Mouse (Mus musculus): ENCODE data around the gene Rmi1. TPM values are rescaled to one million over a fixed set of nuclear protein-coding genes. Genes with fewer than 3 reads are reported as not detected.

The Rmi1 gene
- polyA plus RNA-seq, 1 experiment from 2014 or later, result 24.2 TPM

- ATAC-seq, result no peak
- Histone ChIP-seq H3K27ac (ENCODE audit: low read depth, low read length) (no peak overlapping the region), H3K4me2 (ENCODE audit: low read length) (no peak overlapping the region), H3K4me3 (ENCODE audit: low read length) (no peak overlapping the region), H3K9me3 (ENCODE audit: control insufficient read depth, low read length) (no peaks in the 10 kb centered on the region), H3K36me3 (ENCODE audit: control insufficient read depth, insufficient read depth, low read length) (no peaks in the 10 kb centered on the region), H3K27me3 (replicated peaks; ENCODE audit: control insufficient read depth, insufficient read depth, low read length) (no peaks in the 10 kb centered on the region), H3K4me1 (ENCODE audit: control insufficient read depth, insufficient read depth, low read depth, low read length) (no peaks in the 10 kb centered on the region), H3K9ac (ENCODE audit: low read depth, low read length) (no peak overlapping the region)
- 76% methylated on average over 4 of the region's 4 CpGs for WGBS
Measured at GRCm38 (mm10) chr13:58418656-58419055, 16.6 kb downstream of the Rmi1 start.

DNA sequence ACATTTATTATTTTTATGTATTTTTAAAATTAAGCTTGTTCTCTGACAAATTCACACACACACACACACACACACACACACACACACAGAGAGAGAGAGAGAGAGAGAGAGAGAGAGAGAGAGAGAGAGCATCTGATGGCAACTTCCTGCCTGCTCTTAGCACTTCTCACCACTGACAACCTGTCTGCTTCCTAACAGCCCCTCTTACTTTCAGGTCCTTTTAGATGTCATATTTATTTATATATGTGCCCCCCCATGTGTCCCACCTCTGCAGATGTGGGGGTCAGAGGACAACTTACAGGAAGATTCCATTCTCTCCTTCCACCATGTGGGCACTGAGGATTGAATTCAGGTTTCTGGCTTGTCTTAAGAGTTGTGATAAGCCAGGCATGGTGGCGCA, 17.2 kb downstream of the Rmi1 start:
- H3K27me3 ChIP-seq (replicated peaks; ENCODE audit: control insufficient read depth, insufficient read depth, low read length), result no peaks in the 10 kb centered on the region
- H3K4me1 ChIP-seq (ENCODE audit: control insufficient read depth, insufficient read depth, low read depth, low read length), result no peaks in the 10 kb centered on the region
- no peak overlapping the region for H3K4me3 ChIP-seq (ENCODE audit: low read length)
- no peaks in the 10 kb centered on the region for H3K36me3 ChIP-seq (ENCODE audit: control insufficient read depth, insufficient read depth, low read length)
- no peak overlapping the region for H3K9ac ChIP-seq (ENCODE audit: low read depth, low read length)
- WGBS, result 97% methylated on average over 1 of the region's 1 CpGs
- H3K9me3 ChIP-seq (ENCODE audit: control insufficient read depth, low read length), result no peaks in the 10 kb centered on the region
- no peak overlapping the region for H3K27ac ChIP-seq (ENCODE audit: low read depth, low read length)
- no peak overlapping the region for H3K4me2 ChIP-seq (ENCODE audit: low read length)
- ATAC-seq, result no peak

DNA sequence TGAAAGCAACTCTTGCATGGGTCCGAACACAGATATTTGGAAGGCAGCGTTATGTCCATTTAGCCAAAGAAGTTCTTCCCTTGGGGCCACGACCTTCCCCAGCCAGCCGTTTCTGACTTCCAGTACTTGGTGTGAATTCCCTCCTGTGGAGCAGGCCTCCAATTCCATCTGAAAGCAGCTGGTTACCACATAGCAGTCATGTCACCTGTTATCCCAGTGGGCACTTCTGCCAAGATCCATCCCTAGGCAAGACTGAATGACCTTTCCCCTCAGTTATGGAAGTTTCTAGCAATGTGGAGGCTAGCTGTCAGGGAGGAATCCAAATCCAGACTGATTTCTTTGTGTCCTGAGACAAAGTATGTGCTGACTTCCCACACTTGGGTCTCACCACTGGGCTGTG, 19.0 kb downstream of the Rmi1 start:
- Histone ChIP-seq H3K36me3 (ENCODE audit: control insufficient read depth, insufficient read depth, low read length) (no peaks in the 10 kb centered on the region), H3K27ac (ENCODE audit: low read depth, low read length) (no peak overlapping the region), H3K9me3 (ENCODE audit: control insufficient read depth, low read length) (no peaks in the 10 kb centered on the region), H3K9ac (ENCODE audit: low read depth, low read length) (no peak overlapping the region), H3K4me3 (ENCODE audit: low read length) (no peak overlapping the region), H3K4me2 (ENCODE audit: low read length) (no peak overlapping the region), H3K27me3 (replicated peaks; ENCODE audit: control insufficient read depth, insufficient read depth, low read length) (no peaks in the 10 kb centered on the region), H3K4me1 (ENCODE audit: control insufficient read depth, insufficient read depth, low read depth, low read length) (no peaks in the 10 kb centered on the region)
- 82% methylated on average over 4 of the region's 4 CpGs for WGBS
- no peak for ATAC-seq

- ATAC-seq, result no peak
- Histone ChIP-seq H3K9ac (ENCODE audit: low read depth, low read length) (no peak overlapping the region), H3K27ac (ENCODE audit: low read depth, low read length) (no peak overlapping the region), H3K9me3 (ENCODE audit: control insufficient read depth, low read length) (no peaks in the 10 kb centered on the region), H3K4me2 (ENCODE audit: low read length) (no peak overlapping the region), H3K36me3 (ENCODE audit: control insufficient read depth, insufficient read depth, low read length) (no peaks in the 10 kb centered on the region), H3K4me1 (ENCODE audit: control insufficient read depth, insufficient read depth, low read depth, low read length) (no peaks in the 10 kb centered on the region), H3K27me3 (replicated peaks; ENCODE audit: control insufficient read depth, insufficient read depth, low read length) (no peaks in the 10 kb centered on the region), H3K4me3 (ENCODE audit: low read length) (no peak overlapping the region)
- WGBS, result 88% methylated on average over 4 of the region's 4 CpGs
Measured at GRCm38 (mm10) chr13:58422242-58422641, 20.2 kb downstream of the Rmi1 start.

DNA sequence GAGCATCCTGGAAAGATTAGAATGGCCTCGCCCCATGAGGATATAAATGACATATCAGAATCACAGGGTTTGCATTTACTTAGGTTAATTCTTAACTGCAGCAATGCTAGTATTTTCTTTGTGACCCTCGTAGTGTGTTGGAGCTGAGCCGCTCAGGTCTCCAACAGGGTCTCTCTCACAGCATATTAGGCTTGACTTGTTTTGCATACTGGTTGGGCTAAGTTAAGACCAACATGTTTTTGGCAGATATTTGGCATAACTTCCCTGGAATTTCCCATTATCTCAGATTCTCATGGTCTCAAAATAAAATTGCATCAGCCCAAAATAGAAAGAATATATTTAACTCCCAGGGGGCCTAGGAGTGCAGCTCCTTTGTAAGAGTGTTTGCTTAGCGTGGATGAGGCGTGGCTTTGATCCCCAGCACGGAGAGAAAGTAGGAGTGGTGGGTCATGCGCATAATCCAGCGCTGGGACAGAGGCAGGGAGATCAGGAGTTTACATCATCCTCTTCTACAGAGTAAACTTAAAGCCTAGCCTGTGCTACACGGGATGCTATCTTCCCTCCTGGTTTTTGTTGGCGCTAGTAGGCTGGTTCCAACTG, 21.1 kb downstream of the Rmi1 start:
- Histone ChIP-seq H3K36me3 (ENCODE audit: control insufficient read depth, insufficient read depth, low read length) (no peaks in the 10 kb centered on the region), H3K9me3 (ENCODE audit: control insufficient read depth, low read length) (no peaks in the 10 kb centered on the region), H3K9ac (ENCODE audit: low read depth, low read length) (no peak overlapping the region), H3K27me3 (replicated peaks; ENCODE audit: control insufficient read depth, insufficient read depth, low read length) (no peaks in the 10 kb centered on the region), H3K4me3 (ENCODE audit: low read length) (no peak overlapping the region), H3K27ac (ENCODE audit: low read depth, low read length) (no peak overlapping the region), H3K4me2 (ENCODE audit: low read length) (no peak overlapping the region), H3K4me1 (ENCODE audit: control insufficient read depth, insufficient read depth, low read depth, low read length) (no peaks in the 10 kb centered on the region)
- 70% methylated on average over 10 of the region's 10 CpGs for WGBS
- no peak for ATAC-seq

DNA sequence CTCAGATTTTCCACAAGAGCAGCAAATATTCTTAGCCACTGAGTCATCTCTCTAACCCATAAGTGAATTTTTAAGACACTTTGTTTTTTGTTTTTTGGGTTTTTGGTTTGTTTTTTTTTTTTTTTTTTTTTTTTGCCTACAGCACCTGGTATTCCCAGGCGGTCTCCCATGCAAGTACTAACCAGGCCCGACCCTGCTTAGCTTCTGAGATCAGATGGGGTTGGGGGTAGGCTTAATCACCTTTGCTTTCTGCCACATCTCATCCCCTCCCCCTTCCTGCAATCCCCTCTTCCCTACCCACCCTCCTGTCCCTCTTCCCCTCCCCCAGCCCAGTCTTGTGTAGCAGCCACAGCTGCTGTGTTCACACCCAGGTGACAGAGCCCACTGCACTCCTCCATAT, 37.7 kb downstream of the Rmi1 start:
- no peak overlapping the region for H3K4me2 ChIP-seq (ENCODE audit: low read length)
- no peaks in the 10 kb centered on the region for H3K9me3 ChIP-seq (ENCODE audit: control insufficient read depth, low read length)
- ATAC-seq, result no peak
- 72% methylated on average over 2 of the region's 2 CpGs for WGBS
- no peaks in the 10 kb centered on the region for H3K27me3 ChIP-seq (replicated peaks; ENCODE audit: control insufficient read depth, insufficient read depth, low read length)
- H3K9ac ChIP-seq (ENCODE audit: low read depth, low read length), result no peak overlapping the region
- no peak overlapping the region for H3K4me3 ChIP-seq (ENCODE audit: low read length)
- H3K36me3 ChIP-seq (ENCODE audit: control insufficient read depth, insufficient read depth, low read length), result no peaks in the 10 kb centered on the region
- H3K4me1 ChIP-seq (ENCODE audit: control insufficient read depth, insufficient read depth, low read depth, low read length), result peaks cover 3% of the 10 kb centered on the region; the same call in 1 of the 2 replicates
- H3K27ac ChIP-seq (ENCODE audit: low read depth, low read length), result no peak overlapping the region

DNA sequence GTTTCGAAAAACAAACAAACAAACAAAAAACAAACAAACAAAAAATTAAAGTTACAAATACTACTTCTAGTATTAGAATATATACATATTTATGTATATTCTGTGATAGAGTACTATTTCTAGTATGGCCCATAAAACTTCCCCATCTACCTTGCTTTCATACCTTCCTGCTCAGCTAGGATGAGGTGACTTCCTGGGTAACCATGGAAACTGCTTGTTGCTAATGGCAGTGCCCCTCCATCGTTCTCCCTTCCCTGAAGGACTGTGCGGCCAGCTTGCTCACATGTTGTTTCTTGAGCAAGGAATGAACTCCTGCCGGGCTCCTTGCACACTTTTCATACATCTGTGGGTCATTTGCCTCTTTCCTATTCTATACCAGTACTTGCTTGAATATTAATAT, 41.3 kb downstream of the Rmi1 start:
- no peak overlapping the region for H3K27ac ChIP-seq (ENCODE audit: low read depth, low read length)
- ATAC-seq, result peak; percentile 71
- 53% methylated on average over 4 of the region's 4 CpGs for WGBS
- no peak overlapping the region for H3K4me3 ChIP-seq (ENCODE audit: low read length)
- no peak overlapping the region for H3K4me2 ChIP-seq (ENCODE audit: low read length)
- H3K27me3 ChIP-seq (replicated peaks; ENCODE audit: control insufficient read depth, insufficient read depth, low read length), result no peaks in the 10 kb centered on the region
- H3K9ac ChIP-seq (ENCODE audit: low read depth, low read length), result no peak overlapping the region
- H3K4me1 ChIP-seq (ENCODE audit: control insufficient read depth, insufficient read depth, low read depth, low read length), result peaks cover 3% of the 10 kb centered on the region; the same call in 1 of the 2 replicates
- H3K9me3 ChIP-seq (ENCODE audit: control insufficient read depth, low read length), result no peaks in the 10 kb centered on the region
- H3K36me3 ChIP-seq (ENCODE audit: control insufficient read depth, insufficient read depth, low read length), result no peaks in the 10 kb centered on the region

DNA sequence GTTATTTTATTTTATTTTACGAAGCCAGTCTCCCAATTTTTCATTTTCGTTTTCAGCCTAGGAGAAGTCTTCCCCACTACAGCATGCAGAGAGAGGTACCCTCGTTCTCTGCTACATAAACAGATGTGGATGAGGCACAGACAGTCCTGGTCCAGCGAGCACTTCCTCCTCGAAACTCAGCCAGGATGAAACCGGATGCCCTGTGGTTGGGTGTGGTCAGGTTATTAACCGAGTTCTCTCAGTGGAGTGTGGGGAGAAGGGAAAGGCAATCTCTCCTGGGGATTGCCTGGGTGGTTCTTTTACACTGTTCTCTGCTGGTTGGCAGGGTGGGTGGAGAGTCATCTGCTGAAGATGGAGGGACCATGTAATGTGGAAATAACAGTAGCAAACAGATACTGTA, 41.7 kb downstream of the Rmi1 start:
- no peak for ATAC-seq
- H3K4me2 ChIP-seq (ENCODE audit: low read length), result no peak overlapping the region
- H3K27me3 ChIP-seq (replicated peaks; ENCODE audit: control insufficient read depth, insufficient read depth, low read length), result no peaks in the 10 kb centered on the region
- H3K4me1 ChIP-seq (ENCODE audit: control insufficient read depth, insufficient read depth, low read depth, low read length), result peaks cover 3% of the 10 kb centered on the region; the same call in 1 of the 2 replicates
- no peak overlapping the region for H3K9ac ChIP-seq (ENCODE audit: low read depth, low read length)
- H3K9me3 ChIP-seq (ENCODE audit: control insufficient read depth, low read length), result no peaks in the 10 kb centered on the region
- no peaks in the 10 kb centered on the region for H3K36me3 ChIP-seq (ENCODE audit: control insufficient read depth, insufficient read depth, low read length)
- no peak overlapping the region for H3K4me3 ChIP-seq (ENCODE audit: low read length)
- H3K27ac ChIP-seq (ENCODE audit: low read depth, low read length), result no peak overlapping the region
- WGBS, result 71% methylated on average over 7 of the region's 7 CpGs

GRCm38 (mm10) chr13:58446541-58446940, 44.5 kb downstream of the Rmi1 start:
- Histone ChIP-seq H3K27ac (ENCODE audit: low read depth, low read length) (no peak overlapping the region), H3K9ac (ENCODE audit: low read depth, low read length) (no peak overlapping the region), H3K27me3 (replicated peaks; ENCODE audit: control insufficient read depth, insufficient read depth, low read length) (no peaks in the 10 kb centered on the region), H3K36me3 (ENCODE audit: control insufficient read depth, insufficient read depth, low read length) (no peaks in the 10 kb centered on the region), H3K4me1 (ENCODE audit: control insufficient read depth, insufficient read depth, low read depth, low read length) (peaks cover 3% of the 10 kb centered on the region; the same call in 1 of the 2 replicates), H3K4me3 (ENCODE audit: low read length) (no peak overlapping the region), H3K4me2 (ENCODE audit: low read length) (no peak overlapping the region), H3K9me3 (ENCODE audit: control insufficient read depth, low read length) (no peaks in the 10 kb centered on the region)
- no peak for ATAC-seq
- WGBS, result 88% methylated on average over 2 of the region's 2 CpGs

Measured in hindbrain, embryonic 16.5 days (tissue).